Mouse (Mus musculus) stomach, embryonic 14.5 days (tissue): ENCODE results near the gene Mcrip1. TPM values are rescaled to one million over a fixed set of nuclear protein-coding genes. Genes with fewer than 3 reads are reported as not detected.

Experiments
- ATAC-seq: fragments of 200-750 bp; cut with Nextera tagmentation; 2 replicates; pipeline ENCODE4 v1.8.0; 2017; ENCODE audit warnings: low read depth, moderate TSS enrichment; ENCODE audit not compliant: insufficient number of reproducible peaks, insufficient read depth, low FRiP score
- H3K27ac ChIP-seq: fragments of 300-500 bp; sonication (generic); 2 replicates; pipeline ENCODE4 v1.5.1; 2014; ENCODE audit warnings: mild to moderate bottlenecking, low read length, moderate library complexity, mixed read lengths
- H3K27me3 ChIP-seq: fragments of 300-500 bp; sonication (generic); 2 replicates; pipeline ENCODE4 v1.6.1; 2014; ENCODE audit warnings: low read length, control low read depth, mixed read lengths; ENCODE audit not compliant: control insufficient read depth, insufficient read depth
- H3K36me3 ChIP-seq: fragments of 300-500 bp; sonication (generic); 2 replicates; pipeline ENCODE4 v1.6.1; 2014; ENCODE audit warnings: mild to moderate bottlenecking, control low read depth, low read length, moderate library complexity, mixed read lengths; ENCODE audit not compliant: control insufficient read depth, insufficient read depth
- H3K4me1 ChIP-seq: fragments of 300-500 bp; sonication (generic); 2 replicates; pipeline ENCODE4 v1.6.1; 2014; ENCODE audit warnings: low read length, control low read depth, mixed read lengths; ENCODE audit not compliant: control insufficient read depth, insufficient read depth
- H3K4me2 ChIP-seq: fragments of 300-500 bp; sonication (generic); replicated peaks from 2 replicates; pipeline ENCODE4 v1.6.1; 2014; ENCODE audit warnings: low read depth, low read length, control low read depth
- H3K4me3 ChIP-seq: fragments of 300-500 bp; sonication (generic); 2 replicates; pipeline ENCODE4 v1.5.1; 2014; ENCODE audit warnings: low read depth, low read length, control low read depth
- H3K9ac ChIP-seq: fragments of 300-500 bp; sonication (generic); replicated peaks from 2 replicates; pipeline ENCODE4 v1.6.1; 2014; ENCODE audit warnings: low read depth, mild to moderate bottlenecking, control low read depth, low read length, moderate library complexity, mixed read lengths
- H3K9me3 ChIP-seq: fragments of 300-500 bp; sonication (generic); 2 replicates; pipeline ENCODE4 v1.6.1; 2016; ENCODE audit warnings: low read depth, low read length, control low read depth; ENCODE audit not compliant: control insufficient read depth
- WGBS: fragments of 180-500 bp; shearing (Covaris S2); extraction: QIAGEN DNeasy Blood & Tissue Kit; methylation state at CpG from one replicate; pipeline ENCODE4 v1.1.7; 2014; 5-methylcytosine and 5-hydroxymethylcytosine counted together
- polyA plus RNA-seq: library from polyadenylated mRNA; unstranded; fragments of >200 nt; fragmentation: Nextera tagmentation; extraction: Ambion mirVana; gene quantifications from 2 replicates; pipeline ENCODE4 v1.2.1, GENCODE M21; 2014

Mcrip1 gene
- polyA plus RNA-seq, 1 experiment from 2014 or later, result 239 TPM

GRCm38 (mm10) chr11:120577211-120578023 is 27.9 kb upstream of the Mcrip1 start:
- 87% methylated on average over 7 of the region's 7 CpGs for WGBS
- Histone ChIP-seq H3K9ac (no peak overlapping the region), H3K27me3 (no peaks in the 10 kb centered on the region), H3K4me2 (no peak overlapping the region), H3K27ac (no peak overlapping the region), H3K4me1 (peaks cover 22% of the 10 kb centered on the region), H3K9me3 (no peaks in the 10 kb centered on the region), H3K36me3 (peaks cover 29% of the 10 kb centered on the region), H3K4me3 (no peak overlapping the region)
- ATAC-seq, result no peak

- Histone ChIP-seq H3K27ac (no peak overlapping the region), H3K9ac (no peak overlapping the region), H3K27me3 (no peaks in the 10 kb centered on the region), H3K36me3 (peaks cover 31% of the 10 kb centered on the region), H3K4me3 (no peak overlapping the region), H3K4me1 (peaks cover 23% of the 10 kb centered on the region), H3K4me2 (no peak overlapping the region), H3K9me3 (no peaks in the 10 kb centered on the region)
- 73% methylated on average over 3 of the region's 3 CpGs for WGBS
- ATAC-seq, result no peak
These were observed 26.9 kb upstream of the Mcrip1 start for GRCm38 (mm10) chr11:120576365-120576981.

- Histone ChIP-seq H3K9me3 (no peaks in the 10 kb centered on the region), H3K27me3 (no peaks in the 10 kb centered on the region), H3K4me3 (no peak overlapping the region), H3K9ac (no peak overlapping the region), H3K27ac (no peak overlapping the region), H3K4me2 (no peak overlapping the region), H3K36me3 (peaks cover 36% of the 10 kb centered on the region), H3K4me1 (peaks cover 28% of the 10 kb centered on the region)
- ATAC-seq, result no peak
These were observed 26.4 kb upstream of the Mcrip1 start for GRCm38 (mm10) chr11:120575940-120576339.

DNA sequence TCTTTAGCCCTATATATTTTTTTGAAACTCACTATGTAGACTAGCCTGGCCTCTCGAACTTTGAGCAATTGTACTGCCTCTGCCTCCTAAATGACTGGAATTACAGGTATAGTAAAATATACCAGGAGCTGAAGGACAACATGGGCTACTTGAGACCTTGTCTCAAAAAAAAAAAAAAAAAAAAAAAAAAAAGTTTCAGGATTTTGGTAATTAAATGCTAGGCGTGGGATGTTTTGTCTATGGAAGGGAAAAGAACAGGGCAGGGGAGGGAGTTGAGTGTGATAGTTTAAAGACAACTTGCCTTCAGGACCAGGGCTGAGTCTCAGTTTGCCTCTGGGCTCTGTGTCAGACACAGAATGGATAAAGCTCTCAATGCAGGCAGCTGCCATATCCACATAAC is 25.5 kb upstream of the Mcrip1 start:
- Histone ChIP-seq H3K27me3 (no peaks in the 10 kb centered on the region), H3K27ac (no peak overlapping the region), H3K9me3 (no peaks in the 10 kb centered on the region), H3K4me1 (peaks cover 26% of the 10 kb centered on the region), H3K4me2 (no peak overlapping the region), H3K9ac (no peak overlapping the region), H3K4me3 (no peak overlapping the region), H3K36me3 (peaks cover 43% of the 10 kb centered on the region)
- 73% methylated on average over 2 of the region's 2 CpGs for WGBS
- no peak for ATAC-seq

GRCm38 (mm10) chr11:120574278-120574600 is 24.7 kb upstream of the Mcrip1 start:
- WGBS, result 45% methylated on average over 5 of the region's 5 CpGs
- Histone ChIP-seq H3K9ac (0 out of 2 replicates have a peak overlapping the region, but pooled peaks have one; percentile 14), H3K36me3 (peaks cover 40% of the 10 kb centered on the region), H3K27me3 (no peaks in the 10 kb centered on the region), H3K27ac (no peak overlapping the region), H3K4me2 (peak overlapping the region; percentile 85), H3K9me3 (no peaks in the 10 kb centered on the region), H3K4me3 (peak overlapping the region; percentile 95), H3K4me1 (peaks cover 20% of the 10 kb centered on the region)
- no peak for ATAC-seq

DNA sequence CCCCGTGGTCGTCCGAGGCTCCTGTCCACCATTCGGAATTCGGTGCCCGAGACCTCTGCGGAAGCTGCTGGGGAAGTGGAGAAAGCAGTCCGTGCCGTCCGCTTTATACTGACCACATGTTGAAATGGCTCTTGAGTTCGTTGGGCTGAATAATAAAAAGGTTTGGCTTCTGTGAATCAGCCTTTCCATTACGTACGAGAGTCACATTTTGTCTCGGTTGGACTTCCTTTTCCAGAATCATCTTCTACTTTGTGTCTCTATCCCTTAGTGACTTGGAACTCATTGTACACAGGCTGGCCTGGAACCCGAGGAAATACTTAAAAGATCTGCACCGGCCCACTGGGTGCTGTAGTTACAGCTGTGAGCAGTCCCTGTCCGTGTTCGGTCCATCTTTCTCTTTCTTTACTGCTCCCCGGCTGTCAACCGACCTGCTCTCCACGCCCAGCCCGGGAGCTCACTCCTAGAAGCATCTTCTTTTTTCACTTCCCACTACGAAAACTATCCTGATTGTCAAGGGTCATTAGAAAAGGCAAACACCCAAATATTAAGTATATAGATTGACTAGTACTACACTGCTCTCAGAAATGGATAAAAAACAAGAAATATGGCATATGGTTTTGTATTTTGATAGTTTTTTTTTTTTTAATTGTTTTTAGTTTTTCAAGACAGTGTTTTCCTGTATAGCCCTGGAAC is 24.2 kb upstream of the Mcrip1 start:
- no peaks in the 10 kb centered on the region for H3K27me3 ChIP-seq
- H3K9me3 ChIP-seq, result no peaks in the 10 kb centered on the region
- H3K4me2 ChIP-seq, result peak overlapping the region; percentile 85
- peaks cover 36% of the 10 kb centered on the region for H3K36me3 ChIP-seq
- peak overlapping the region; percentile 95 for H3K4me3 ChIP-seq
- no peak; the same call in 1 of the 2 replicates for ATAC-seq
- H3K4me1 ChIP-seq, result peaks cover 16% of the 10 kb centered on the region
- H3K27ac ChIP-seq, result peak overlapping the region; percentile 96
- peak overlapping the region; percentile 90 for H3K9ac ChIP-seq
- under 1% methylated on average over 23 of the region's 23 CpGs for WGBS

GRCm38 (mm10) chr11:120572752-120573584 is 23.4 kb upstream of the Mcrip1 start, which contains the start of gene P4hb:
TSS of gene P4hb (minus strand) at chr11:120573253.
- WGBS, result under 1% methylated on average over 94 of the region's 94 CpGs
- Histone ChIP-seq H3K36me3 (peaks cover 36% of the 10 kb centered on the region), H3K9me3 (no peaks in the 10 kb centered on the region), H3K27ac (peak within 1 kb of the TSS; percentile 96), H3K4me1 (peaks cover 16% of the 10 kb centered on the region), H3K9ac (peak within 1 kb of the TSS; percentile 94), H3K27me3 (no peaks in the 10 kb centered on the region), H3K4me3 (peak within 1 kb of the TSS; percentile 95), H3K4me2 (peak within 1 kb of the TSS; percentile 91)
- ATAC-seq, result peak; percentile 97

DNA sequence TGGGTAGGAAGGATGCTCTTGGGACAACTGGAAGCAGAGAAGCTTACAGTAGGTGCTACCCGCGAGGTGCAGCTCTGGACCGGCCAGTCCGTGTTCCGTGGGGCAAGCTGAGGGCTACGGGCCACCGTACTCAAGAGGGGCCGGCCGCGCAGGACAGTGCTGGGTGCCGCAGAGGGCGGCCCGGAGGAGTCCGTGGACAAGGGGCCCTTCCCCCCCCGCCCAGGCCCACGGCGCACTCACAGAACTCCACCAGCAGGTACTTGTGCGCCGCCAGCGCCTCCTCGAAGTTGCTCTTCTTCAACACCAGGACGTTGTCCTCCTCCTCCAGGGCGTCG is 22.9 kb upstream of the Mcrip1 start:
- Histone ChIP-seq H3K4me1 (peaks cover 16% of the 10 kb centered on the region), H3K4me3 (peak overlapping the region; percentile 95), H3K27me3 (no peaks in the 10 kb centered on the region), H3K9ac (peak overlapping the region; percentile 94), H3K36me3 (peaks cover 36% of the 10 kb centered on the region), H3K4me2 (peak overlapping the region; percentile 91), H3K9me3 (no peaks in the 10 kb centered on the region), H3K27ac (peak overlapping the region; percentile 84)
- under 1% methylated on average over 15 of the region's 24 CpGs for WGBS
- peak; percentile 8; the same call in 1 of the 2 replicates for ATAC-seq
